Mouse (Mus musculus): Measurements from ENCODE around the gene Scrt2. TPM values are rescaled to one million over a fixed set of nuclear protein-coding genes. Genes with fewer than 3 reads are reported as not detected.

Gene Scrt2
- polyA plus RNA-seq, 1 experiment from 2014 or later: 0.08 TPM

GRCm38 (mm10) chr2:152082456-152083285 is 1.3 kb downstream of the Scrt2 start:
- Histone ChIP-seq H3K36me3 (no peaks in the 10 kb centered on the region), H3K4me2 (peak overlapping the region; percentile 74), H3K27me3 (replicated peaks) (peaks cover 77% of the 10 kb centered on the region), H3K4me3 (0 out of 2 replicates have a peak overlapping the region, but pooled peaks have one; percentile 44), H3K9ac (no peak overlapping the region), H3K27ac (ENCODE audit: poor library complexity, severe bottlenecking) (no peak overlapping the region), H3K9me3 (replicated peaks) (no peaks in the 10 kb centered on the region), H3K4me1 (replicated peaks) (peaks cover 28% of the 10 kb centered on the region)
- 0 out of 2 replicates have a peak, but pooled peaks have one; percentile 5 for ATAC-seq (ENCODE audit: insufficient number of reproducible peaks, low FRiP score)
- WGBS: 14% methylated on average over 7 of the region's 7 CpGs

GRCm38 (mm10) chr2:152083411-152083810 is 2.1 kb downstream of the Scrt2 start:
- ATAC-seq (ENCODE audit: insufficient number of reproducible peaks, low FRiP score): no peak
- Histone ChIP-seq H3K36me3 (no peaks in the 10 kb centered on the region), H3K4me2 (no peak overlapping the region), H3K27ac (ENCODE audit: poor library complexity, severe bottlenecking) (no peak overlapping the region), H3K9me3 (replicated peaks) (no peaks in the 10 kb centered on the region), H3K4me3 (no peak overlapping the region), H3K4me1 (replicated peaks) (peaks cover 31% of the 10 kb centered on the region), H3K27me3 (replicated peaks) (peaks cover 70% of the 10 kb centered on the region), H3K9ac (no peak overlapping the region)
- 66% methylated on average over 4 of the region's 4 CpGs for whole genome bisulfite sequencing

GRCm38 (mm10) chr2:152084298-152084697 is 3.0 kb downstream of the Scrt2 start:
- Histone ChIP-seq H3K36me3 (no peaks in the 10 kb centered on the region), H3K9me3 (replicated peaks) (no peaks in the 10 kb centered on the region), H3K27me3 (replicated peaks) (peaks cover 61% of the 10 kb centered on the region), H3K4me1 (replicated peaks) (peaks cover 31% of the 10 kb centered on the region), H3K4me2 (no peak overlapping the region), H3K27ac (ENCODE audit: poor library complexity, severe bottlenecking) (no peak overlapping the region), H3K4me3 (no peak overlapping the region), H3K9ac (no peak overlapping the region)
- no peak for ATAC-seq (ENCODE audit: insufficient number of reproducible peaks, low FRiP score)
- 58% methylated on average over 6 of the region's 6 CpGs for WGBS

GRCm38 (mm10) chr2:152085414-152085813 is 4.1 kb downstream of the Scrt2 start:
- no peaks in the 10 kb centered on the region for H3K36me3 ChIP-seq
- no peak overlapping the region for H3K4me2 ChIP-seq
- H3K9me3 ChIP-seq (replicated peaks): no peaks in the 10 kb centered on the region; the same call in 1 of the 2 replicates
- peaks cover 60% of the 10 kb centered on the region for H3K27me3 ChIP-seq (replicated peaks)
- 50% methylated on average over 6 of the region's 6 CpGs for WGBS
- no peak overlapping the region for H3K9ac ChIP-seq
- no peak overlapping the region for H3K27ac ChIP-seq (ENCODE audit: poor library complexity, severe bottlenecking)
- peaks cover 30% of the 10 kb centered on the region for H3K4me1 ChIP-seq (replicated peaks)
- ATAC-seq (ENCODE audit: insufficient number of reproducible peaks, low FRiP score): no peak
- no peak overlapping the region for H3K4me3 ChIP-seq

GRCm38 (mm10) chr2:152086451-152086850 is 5.1 kb downstream of the Scrt2 start:
- 72% methylated on average over 6 of the region's 6 CpGs for WGBS
- Histone ChIP-seq H3K9me3 (replicated peaks) (no peaks in the 10 kb centered on the region; the same call in 1 of the 2 replicates), H3K27ac (ENCODE audit: poor library complexity, severe bottlenecking) (no peak overlapping the region)

GRCm38 (mm10) chr2:152087111-152087510 is 5.8 kb downstream of the Scrt2 start:
- 68% methylated on average over 5 of the region's 5 CpGs for WGBS
- no peak overlapping the region for H3K4me3 ChIP-seq
- H3K9ac ChIP-seq: peak overlapping the region; percentile 54; the same call in 1 of the 2 replicates
- H3K4me1 ChIP-seq (replicated peaks): peaks cover 16% of the 10 kb centered on the region
- H3K4me2 ChIP-seq: no peak overlapping the region
- H3K9me3 ChIP-seq (replicated peaks): no peaks in the 10 kb centered on the region; the same call in 1 of the 2 replicates
- 0 out of 2 replicates have a peak overlapping the region, but pooled peaks have one; percentile 21 for H3K27ac ChIP-seq (ENCODE audit: poor library complexity, severe bottlenecking)
- H3K36me3 ChIP-seq: no peaks in the 10 kb centered on the region
- peaks cover 61% of the 10 kb centered on the region for H3K27me3 ChIP-seq (replicated peaks)
- no peak for ATAC-seq (ENCODE audit: insufficient number of reproducible peaks, low FRiP score)

More at GRCm38 (mm10) chr2:152086451-152086850, 5.1 kb downstream of the Scrt2 start:
- H3K4me1 ChIP-seq (replicated peaks): peaks cover 20% of the 10 kb centered on the region
- no peak overlapping the region for H3K9ac ChIP-seq
- H3K27me3 ChIP-seq (replicated peaks): peaks cover 60% of the 10 kb centered on the region
- no peak overlapping the region for H3K4me3 ChIP-seq
- H3K4me2 ChIP-seq: no peak overlapping the region
- no peak for ATAC-seq (ENCODE audit: insufficient number of reproducible peaks, low FRiP score)
- no peaks in the 10 kb centered on the region for H3K36me3 ChIP-seq

- Histone ChIP-seq H3K36me3 (no peaks in the 10 kb centered on the region), H3K9ac (no peak overlapping the region), H3K27ac (ENCODE audit: poor library complexity, severe bottlenecking) (no peak overlapping the region), H3K9me3 (replicated peaks) (no peaks in the 10 kb centered on the region; the same call in 1 of the 2 replicates), H3K27me3 (replicated peaks) (peaks cover 61% of the 10 kb centered on the region), H3K4me3 (no peak overlapping the region), H3K4me2 (no peak overlapping the region), H3K4me1 (replicated peaks) (peaks cover 20% of the 10 kb centered on the region)
- WGBS: 15% methylated on average over 4 of the region's 4 CpGs
- ATAC-seq (ENCODE audit: insufficient number of reproducible peaks, low FRiP score): no peak
Observed at GRCm38 (mm10) chr2:152089078-152089477, 7.7 kb downstream of the Scrt2 start.

- 69% methylated on average over 5 of the region's 5 CpGs for WGBS
- Histone ChIP-seq H3K4me1 (replicated peaks) (peaks cover 20% of the 10 kb centered on the region), H3K4me3 (no peak overlapping the region), H3K27ac (ENCODE audit: poor library complexity, severe bottlenecking) (no peak overlapping the region), H3K27me3 (replicated peaks) (peaks cover 61% of the 10 kb centered on the region), H3K36me3 (no peaks in the 10 kb centered on the region), H3K9ac (no peak overlapping the region), H3K4me2 (no peak overlapping the region), H3K9me3 (replicated peaks) (no peaks in the 10 kb centered on the region; the same call in 1 of the 2 replicates)
- ATAC-seq (ENCODE audit: insufficient number of reproducible peaks, low FRiP score): no peak
Observed at GRCm38 (mm10) chr2:152089581-152089980, 8.3 kb downstream of the Scrt2 start.

- no peak for ATAC-seq (ENCODE audit: insufficient number of reproducible peaks, low FRiP score)
- peaks cover 61% of the 10 kb centered on the region for H3K27me3 ChIP-seq (replicated peaks)
- no peaks in the 10 kb centered on the region; the same call in 1 of the 2 replicates for H3K9me3 ChIP-seq (replicated peaks)
- no peak overlapping the region for H3K4me3 ChIP-seq
- H3K36me3 ChIP-seq: no peaks in the 10 kb centered on the region
- WGBS: 69% methylated on average over 5 of the region's 5 CpGs
- H3K4me2 ChIP-seq: no peak overlapping the region
- H3K27ac ChIP-seq (ENCODE audit: poor library complexity, severe bottlenecking): no peak overlapping the region
- no peak overlapping the region for H3K9ac ChIP-seq
- peaks cover 28% of the 10 kb centered on the region for H3K4me1 ChIP-seq (replicated peaks)
Observed at GRCm38 (mm10) chr2:152090486-152090885, 9.2 kb downstream of the Scrt2 start.

GRCm38 (mm10) chr2:152091342-152092056 is 10.2 kb downstream of the Scrt2 start:
- 36% methylated on average over 12 of the region's 12 CpGs for WGBS
- ATAC-seq (ENCODE audit: insufficient number of reproducible peaks, low FRiP score): no peak
- H3K27ac ChIP-seq (ENCODE audit: poor library complexity, severe bottlenecking): no peak overlapping the region
- H3K36me3 ChIP-seq: no peaks in the 10 kb centered on the region
- peaks cover 29% of the 10 kb centered on the region for H3K4me1 ChIP-seq (replicated peaks)
- peaks cover 70% of the 10 kb centered on the region for H3K27me3 ChIP-seq (replicated peaks)
- H3K4me2 ChIP-seq: no peak overlapping the region
- no peaks in the 10 kb centered on the region; the same call in 1 of the 2 replicates for H3K9me3 ChIP-seq (replicated peaks)
- no peak overlapping the region for H3K9ac ChIP-seq
- no peak overlapping the region for H3K4me3 ChIP-seq

GRCm38 (mm10) chr2:152092927-152093326 is 11.6 kb downstream of the Scrt2 start:
- H3K36me3 ChIP-seq: no peaks in the 10 kb centered on the region
- peak overlapping the region; percentile 72 for H3K4me2 ChIP-seq
- peaks cover 83% of the 10 kb centered on the region for H3K27me3 ChIP-seq (replicated peaks)
- H3K9me3 ChIP-seq (replicated peaks): no peaks in the 10 kb centered on the region; the same call in 1 of the 2 replicates
- H3K4me3 ChIP-seq: peak overlapping the region; percentile 46
- H3K9ac ChIP-seq: no peak overlapping the region
- no peak overlapping the region for H3K27ac ChIP-seq (ENCODE audit: poor library complexity, severe bottlenecking)
- WGBS: 10% methylated on average over 45 of the region's 45 CpGs
- ATAC-seq (ENCODE audit: insufficient number of reproducible peaks, low FRiP score): no peak
- H3K4me1 ChIP-seq (replicated peaks): peaks cover 15% of the 10 kb centered on the region

All from heart, embryonic 12.5 days (tissue).